ENCODE assay signal across 11 mouse cellular contexts in genomic region chr14:54569451-54570392, GRCm38 (mm10). TPM values are rescaled to one million over a fixed set of nuclear protein-coding genes. Genes with fewer than 3 reads are reported as not detected.
DNase-seq lines count a peak whose midpoint lies in the region; ATAC-seq and TF ChIP-seq lines count a peak whose summit lies in the region.
"Had no signal": no experiment of that assay in that cellular context is flagged by ENCODE, and none has a peak within 500 bp of the region (broad histone marks: within the 10 kb centered on the region; RNA-seq: fewer than 3 reads in every experiment).

No protein-coding gene starts in this region.

- intact Hi-C loops in gastrocnemius, postnatal 36 days (cut with DNase I), result loop anchor here (1.0 kb wide), 1 partner anchor 72 kb away; the partner anchor contains the start of gene Cdh24

- no peaks in the 10 kb centered on the region for H3K9me3 ChIP-seq in hindbrain, embryonic 11.5 days (ENCODE audit: control insufficient read depth, low read length)
- no peaks in the 10 kb centered on the region for H3K9me3 ChIP-seq in hindbrain, embryonic 14.5 days (ENCODE audit: control insufficient read depth, low read length)
- H3K9me3 ChIP-seq in forebrain, embryonic 15.5 days, result no peaks in the 10 kb centered on the region
- no peaks in the 10 kb centered on the region for H3K9me3 ChIP-seq in lung, postnatal 0 days (ENCODE audit: low read length)

- H3K4me1 ChIP-seq in hindbrain, embryonic 11.5 days (replicated peaks; ENCODE audit: control insufficient read depth, insufficient read depth, low read length), result peaks cover 23% of the 10 kb centered on the region
- H3K4me1 ChIP-seq in hindbrain, embryonic 14.5 days (replicated peaks; ENCODE audit: control insufficient read depth, insufficient read depth, low read length), result peaks cover 16% of the 10 kb centered on the region; the same call in 1 of the 2 replicates
- peaks cover 31% of the 10 kb centered on the region for H3K4me1 ChIP-seq in forebrain, embryonic 15.5 days
- H3K4me1 ChIP-seq in lung, postnatal 0 days (ENCODE audit: insufficient read depth, low read depth, low read length), result peaks cover 15% of the 10 kb centered on the region

- H3K4me2 ChIP-seq in hindbrain, embryonic 11.5 days (replicated peaks; ENCODE audit: low read depth, low read length), result no peak overlapping the region
- no peak overlapping the region for H3K4me2 ChIP-seq in hindbrain, embryonic 14.5 days (replicated peaks)
- H3K4me2 ChIP-seq in forebrain, embryonic 15.5 days (replicated peaks), result no peak overlapping the region
- H3K4me2 ChIP-seq in lung, postnatal 0 days (replicated peaks; ENCODE audit: low read depth, low read length), result no peak overlapping the region

- H3K36me3 ChIP-seq in hindbrain, embryonic 11.5 days (ENCODE audit: control insufficient read depth, insufficient read depth, low read length), result peaks cover 2% of the 10 kb centered on the region; the same call in 1 of the 2 replicates
- peaks cover 5% of the 10 kb centered on the region; the same call in 1 of the 2 replicates for H3K36me3 ChIP-seq in hindbrain, embryonic 14.5 days (replicated peaks; ENCODE audit: control insufficient read depth, insufficient read depth)
- H3K36me3 ChIP-seq in forebrain, embryonic 15.5 days, result 0 out of 2 replicates have a peak, but pooled peaks cover 3% of the 10 kb centered on the region
- H3K36me3 ChIP-seq in lung, postnatal 0 days (ENCODE audit: insufficient read depth, low read length), result 0 out of 2 replicates have a peak, but pooled peaks cover 12% of the 10 kb centered on the region

- no peak overlapping the region for H3K27ac ChIP-seq in hindbrain, embryonic 11.5 days (ENCODE audit: low read depth, low read length)
- no peak overlapping the region for H3K27ac ChIP-seq in hindbrain, embryonic 14.5 days
- 0 out of 2 replicates have a peak overlapping the region, but pooled peaks have one; percentile 32 for H3K27ac ChIP-seq in forebrain, embryonic 15.5 days (replicated peaks)
- peak overlapping the region; percentile 68 for H3K27ac ChIP-seq in lung, postnatal 0 days (ENCODE audit: low read length)

- H3K9ac ChIP-seq in hindbrain, embryonic 11.5 days (ENCODE audit: low read depth, low read length), result no peak overlapping the region
- no peak overlapping the region for H3K9ac ChIP-seq in hindbrain, embryonic 14.5 days
- H3K9ac ChIP-seq in forebrain, embryonic 15.5 days (replicated peaks), result no peak overlapping the region
- no peak overlapping the region for H3K9ac ChIP-seq in lung, postnatal 0 days (replicated peaks; ENCODE audit: low read depth)

- peak; percentile 37 for DNase-seq in hindbrain, embryonic 11.5 days (ENCODE audit: low spot score)
- DNase-seq in hindbrain, embryonic 14.5 days (ENCODE audit: low spot score), result no peak
- peak; percentile 45 for DNase-seq in ES-CJ7 (ENCODE audit: low read depth, low spot score)
- DNase-seq in lung, postnatal 0 days (ENCODE audit: low spot score), result peak; percentile 25
- DNase-seq in right cerebral cortex, postnatal 36 days (ENCODE audit: low spot score in 2 of 2), result no peak
- no peak for DNase-seq in spleen, adult 12 weeks (ENCODE audit: low spot score)
- no peak for DNase-seq in gastrocnemius, postnatal 36 days

- no peak for TF ChIP-seq EP300 in lung, postnatal 0 days (IDR thresholded peaks at IDR 0.05)

- H3K27me3 ChIP-seq in hindbrain, embryonic 11.5 days (ENCODE audit: control insufficient read depth, insufficient read depth, low read length), result no peaks in the 10 kb centered on the region
- H3K27me3 ChIP-seq in hindbrain, embryonic 14.5 days (ENCODE audit: control insufficient read depth, insufficient read depth, low read length), result peaks cover 11% of the 10 kb centered on the region
- no peaks in the 10 kb centered on the region; the same call in 1 of the 2 replicates for H3K27me3 ChIP-seq in forebrain, embryonic 15.5 days
- H3K27me3 ChIP-seq in lung, postnatal 0 days (replicated peaks; ENCODE audit: insufficient read depth, low read length), result no peaks in the 10 kb centered on the region

- H3K4me3 ChIP-seq in hindbrain, embryonic 11.5 days (ENCODE audit: low read depth, low read length), result no peak overlapping the region
- H3K4me3 ChIP-seq in hindbrain, embryonic 14.5 days (replicated peaks; ENCODE audit: low read length), result no peak overlapping the region
- no peak overlapping the region for H3K4me3 ChIP-seq in forebrain, embryonic 15.5 days
- no peak overlapping the region for H3K4me3 ChIP-seq in lung, postnatal 0 days (ENCODE audit: low read depth, low read length)

- no peak for TF ChIP-seq CTCF in lung, postnatal 0 days (IDR thresholded peaks at IDR 0.05)

- 59% methylated on average over 17 of the region's 17 CpGs for WGBS in hindbrain, embryonic 11.5 days
- 58% methylated on average over 17 of the region's 17 CpGs for WGBS in hindbrain, embryonic 14.5 days
- 68% methylated on average over 17 of the region's 17 CpGs for WGBS in forebrain, embryonic 15.5 days
- 60% methylated on average over 17 of the region's 17 CpGs for WGBS in lung, postnatal 0 days

- no peak for ATAC-seq in hindbrain, embryonic 11.5 days (ENCODE audit: low FRiP score)
- ATAC-seq in hindbrain, embryonic 14.5 days (ENCODE audit: low FRiP score), result no peak
- no peak for ATAC-seq in forebrain, embryonic 15.5 days (replicated peaks)
- peak; percentile 14; the same call in 1 of the 2 replicates for ATAC-seq in lung, postnatal 0 days

RNA-seq across cellular contexts. Expression of gene Ajuba, which starts 7.6 kb away (rescaled TPM):
- polyA plus RNA-seq in hindbrain, embryonic 11.5 days (2014; fragmentation: Nextera tagmentation; extraction: Ambion mirVana), result 23.2 and 29.4 TPM in 2 replicates
- 3.2 and 5.0 TPM in 2 replicates for polyA plus RNA-seq in hindbrain, embryonic 14.5 days (2014; fragmentation: Nextera tagmentation; extraction: Ambion mirVana)
- 11.1 and 13.1 TPM in 2 replicates for polyA plus RNA-seq in forebrain, embryonic 15.5 days (2015; fragmentation: Nextera tagmentation; extraction: Ambion mirVana)
- 40.0 and 46.4 TPM in 2 replicates for polyA plus RNA-seq in lung, postnatal 0 days (2015; fragmentation: Nextera tagmentation; extraction: Ambion mirVana)
- total RNA-seq in gastrocnemius, postnatal 36 days (2021), result 1 to 10 TPM; 1.8 to 2.1 TPM

RNA-seq across cellular contexts. Expression of gene Haus4, which starts 15.3 kb away (rescaled TPM):
- 34.8 and 35.7 TPM in 2 replicates for polyA plus RNA-seq in hindbrain, embryonic 11.5 days (2014; fragmentation: Nextera tagmentation; extraction: Ambion mirVana)
- polyA plus RNA-seq in hindbrain, embryonic 14.5 days (2014; fragmentation: Nextera tagmentation; extraction: Ambion mirVana), result 15.3 and 15.7 TPM in 2 replicates
- polyA plus RNA-seq in forebrain, embryonic 15.5 days (2015; fragmentation: Nextera tagmentation; extraction: Ambion mirVana), result 29.6 and 31.6 TPM in 2 replicates
- polyA plus RNA-seq in lung, postnatal 0 days (2015; fragmentation: Nextera tagmentation; extraction: Ambion mirVana), result 22.1 and 24.2 TPM in 2 replicates
- total RNA-seq in gastrocnemius, postnatal 36 days (2021), result 1 to 10 TPM; 3.1 to 3.8 TPM

RNA-seq across cellular contexts. Expression of gene 4931414P19Rik, which starts 36.1 kb away (rescaled TPM):
- polyA plus RNA-seq in hindbrain, embryonic 11.5 days (2014; fragmentation: Nextera tagmentation; extraction: Ambion mirVana), result 6.2 and 6.9 TPM in 2 replicates
- polyA plus RNA-seq in hindbrain, embryonic 14.5 days (2014; fragmentation: Nextera tagmentation; extraction: Ambion mirVana), result 3.1 and 3.7 TPM in 2 replicates
- 8.0 and 8.9 TPM in 2 replicates for polyA plus RNA-seq in forebrain, embryonic 15.5 days (2015; fragmentation: Nextera tagmentation; extraction: Ambion mirVana)
- polyA plus RNA-seq in lung, postnatal 0 days (2015; fragmentation: Nextera tagmentation; extraction: Ambion mirVana), result 3.8 and 6.2 TPM in 2 replicates
- total RNA-seq in gastrocnemius, postnatal 36 days (2021), result 1 to 10 TPM; 1.5 to 3.3 TPM

RNA-seq across cellular contexts. Expression of gene Psmb5, which starts 48.1 kb away (rescaled TPM):
- polyA plus RNA-seq in hindbrain, embryonic 11.5 days (2014; fragmentation: Nextera tagmentation; extraction: Ambion mirVana), result 439 and 455 TPM in 2 replicates
- polyA plus RNA-seq in hindbrain, embryonic 14.5 days (2014; fragmentation: Nextera tagmentation; extraction: Ambion mirVana), result 422 and 425 TPM in 2 replicates
- polyA plus RNA-seq in forebrain, embryonic 15.5 days (2015; fragmentation: Nextera tagmentation; extraction: Ambion mirVana), result 430 and 444 TPM in 2 replicates
- polyA plus RNA-seq in lung, postnatal 0 days (2015; fragmentation: Nextera tagmentation; extraction: Ambion mirVana), result 231 and 251 TPM in 2 replicates
- 100 to 1,000 TPM; 167 to 169 TPM for total RNA-seq in gastrocnemius, postnatal 36 days (2021)

RNA-seq across cellular contexts. Expression of gene Psmb11, which starts 51.5 kb away (rescaled TPM):
- polyA plus RNA-seq in hindbrain, embryonic 11.5 days (2014; fragmentation: Nextera tagmentation; extraction: Ambion mirVana), result not detected in 2 replicates
- polyA plus RNA-seq in hindbrain, embryonic 14.5 days (2014; fragmentation: Nextera tagmentation; extraction: Ambion mirVana), result 0.16 TPM in 1 of 2 replicates, not detected in the other
- 0.15 TPM in 1 of 2 replicates, not detected in the other for polyA plus RNA-seq in forebrain, embryonic 15.5 days (2015; fragmentation: Nextera tagmentation; extraction: Ambion mirVana)
- polyA plus RNA-seq in lung, postnatal 0 days (2015; fragmentation: Nextera tagmentation; extraction: Ambion mirVana), result 0.04 TPM in 1 of 2 replicates, not detected in the other
- total RNA-seq in gastrocnemius, postnatal 36 days (2021), result under 1 TPM in 1 of 2 experiments, not detected in 1; 0.26 TPM
- total RNA-seq: left cerebral cortex, postnatal 10 days had no signal
- polyA plus RNA-seq: gonadal fat pad, adult 2 months; urinary bladder, adult 2 months had no signal

Comparison
In these comparisons a context has a peak if more than half of its experiments do, and no peak if none do; other contexts are left out.
1. DNase-seq: peak in hindbrain, embryonic 11.5 days (single experiment), ES-CJ7 (single experiment) and lung, postnatal 0 days (single experiment); none in hindbrain, embryonic 14.5 days (single experiment), right cerebral cortex, postnatal 36 days (0 of 2), spleen, adult 12 weeks (single experiment) and gastrocnemius, postnatal 36 days (0 of 2).
2. H3K27ac ChIP-seq: peak in forebrain, embryonic 15.5 days (single experiment) and lung, postnatal 0 days (single experiment); none in hindbrain, embryonic 11.5 days (single experiment) and hindbrain, embryonic 14.5 days (single experiment).